Mouse (Mus musculus) liver, adult (tissue): ENCODE measurements at regions not wholly inside any gene's neighbourhood (a gene's known extent, or its start where the extent isn't known, plus 50 kb on each side); places are given as distances from the start of the nearest gene placed in this dataset.
A peak's percentile ranks its signal among the peaks of the same experiment; 100 is the strongest.

ENCODE experiments used
- GATA4 ChIP-seq: IDR thresholded peaks from 2 replicates; pipeline ENCODE4 v1.6.1; 2014; ENCODE audit warnings: mild to moderate bottlenecking, low read length; ENCODE audit not compliant: insufficient replicate concordance

DNA sequence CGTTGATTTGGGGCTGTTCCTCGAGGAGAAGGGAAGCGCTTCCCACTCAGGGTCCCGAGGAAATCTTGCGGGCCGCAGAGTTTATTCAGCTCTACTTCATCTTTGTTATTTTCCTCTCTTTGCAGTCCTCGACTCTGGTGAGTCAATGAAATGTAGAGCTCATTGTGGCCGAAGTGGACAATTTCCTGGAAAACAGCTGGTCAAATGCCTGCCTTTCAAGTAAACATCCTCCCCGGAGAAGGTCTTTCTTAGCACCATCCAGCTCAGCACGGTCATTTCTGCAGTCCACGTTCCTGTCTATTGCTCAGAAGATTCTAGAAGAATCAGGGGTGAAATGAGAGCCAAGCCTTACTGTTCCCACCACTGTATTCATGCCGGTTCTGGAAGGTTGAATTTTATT is 133.0 kb downstream of the Bcas1 start:
- TF ChIP-seq GATA4 = no peak

- no peak for TF ChIP-seq GATA4
Measured at GRCm38 (mm10) chr2:170291841-170292655, 135.6 kb downstream of the Bcas1 start.

- no peak for TF ChIP-seq GATA4
Measured at GRCm38 (mm10) chr2:170289378-170289960, 138.2 kb downstream of the Bcas1 start.

- TF ChIP-seq GATA4 = peak; percentile 94
Measured at GRCm38 (mm10) chr2:170288787-170289186, 138.9 kb downstream of the Bcas1 start.

GRCm38 (mm10) chr2:170288196-170288595 is 139.4 kb downstream of the Bcas1 start:
- TF ChIP-seq GATA4 = no peak

- TF ChIP-seq GATA4 = no peak; the same call in 1 of the 2 replicates
Measured at GRCm38 (mm10) chr2:170287301-170287885, 139.5 kb upstream of the Zfp217 start.

DNA sequence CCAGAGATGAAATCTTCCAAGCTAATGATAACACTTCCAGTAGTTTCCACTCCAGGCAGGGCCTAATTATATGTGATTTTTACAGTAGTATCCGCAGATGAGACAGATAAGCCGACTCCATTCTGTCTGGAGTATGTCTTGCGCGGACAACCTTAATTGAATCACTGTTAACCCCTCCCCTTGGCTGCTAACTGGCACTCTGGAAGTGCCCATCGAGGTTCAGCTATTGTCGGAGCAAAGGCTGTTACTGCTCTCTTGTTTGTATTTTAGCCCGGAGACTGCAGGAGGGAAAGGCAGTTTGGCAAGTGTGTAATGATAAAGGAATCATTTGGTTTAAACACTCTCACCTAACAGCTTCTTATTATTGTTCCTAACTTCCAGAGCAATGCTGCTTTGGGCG is 138.9 kb upstream of the Zfp217 start:
- TF ChIP-seq GATA4 = no peak

DNA sequence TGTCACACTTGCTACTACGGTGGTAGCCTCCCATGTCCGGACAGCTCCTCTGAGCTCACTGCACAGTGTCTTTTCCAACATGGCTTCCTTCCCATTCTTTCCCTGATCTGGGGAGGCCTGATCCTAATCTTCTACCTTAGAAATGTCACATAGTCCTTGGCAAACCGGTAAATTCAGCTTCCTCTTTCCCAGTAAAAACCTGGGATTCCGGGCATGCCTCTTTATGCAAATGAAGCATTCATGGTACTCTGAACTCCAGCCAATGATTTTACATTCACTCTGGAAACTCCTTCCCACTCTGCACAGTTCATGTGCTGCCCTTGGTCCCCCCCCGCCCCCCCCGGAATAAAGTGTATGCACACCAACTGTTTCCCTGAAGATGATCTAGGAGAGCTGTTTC is 134.6 kb upstream of the Zfp217 start:
- TF ChIP-seq GATA4 = no peak

DNA sequence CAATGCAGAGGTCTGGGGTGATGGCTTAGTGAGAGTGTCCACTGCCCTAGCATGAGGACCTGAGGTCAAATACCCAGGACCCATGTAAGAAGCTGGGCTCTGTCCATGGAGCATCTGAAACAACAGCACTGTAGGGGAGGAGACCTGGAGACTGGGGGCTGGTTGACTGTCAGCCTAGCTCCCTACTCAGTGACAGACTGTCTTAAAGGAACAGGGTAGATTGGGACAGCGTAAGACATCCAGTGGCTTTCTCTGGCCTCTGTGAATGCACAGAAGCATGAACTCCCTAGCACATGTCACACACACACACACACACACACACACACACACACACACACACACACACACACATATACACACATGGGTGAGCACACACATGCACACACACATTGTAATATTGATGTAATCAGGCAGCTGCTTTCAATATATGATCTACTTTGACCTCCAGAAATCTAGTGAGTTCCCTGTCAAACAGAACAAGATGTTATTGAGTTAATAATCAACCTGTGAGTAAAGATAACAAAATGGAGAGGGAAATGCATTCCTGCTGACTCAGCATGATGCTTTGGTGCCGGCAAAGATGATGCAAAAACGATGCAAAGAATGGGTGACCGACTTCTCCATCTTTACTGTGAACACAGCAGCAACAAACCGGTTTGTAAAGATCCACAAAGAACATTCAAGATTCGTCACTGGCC is 133.6 kb upstream of the Zfp217 start:
- TF ChIP-seq GATA4 = no peak

DNA sequence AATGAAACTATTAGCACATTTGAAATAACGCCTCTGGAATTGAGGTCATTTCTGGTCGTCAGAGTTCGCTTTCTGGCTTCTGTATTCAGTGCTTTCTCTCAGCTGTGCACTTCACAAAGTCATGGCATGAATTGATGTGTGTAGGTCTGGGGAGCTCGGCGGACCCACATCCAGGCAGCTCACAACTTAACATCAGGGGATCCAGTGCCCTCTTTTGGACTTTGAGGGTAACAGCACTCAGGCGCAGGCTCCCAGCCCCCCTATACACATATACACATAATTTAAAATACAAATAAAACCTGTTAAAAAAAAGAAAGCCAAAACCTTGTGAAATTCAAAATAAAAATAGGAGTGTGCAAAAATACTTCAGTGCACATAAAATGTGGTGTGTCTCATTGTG is 132.8 kb upstream of the Zfp217 start:
- TF ChIP-seq GATA4 = no peak

DNA sequence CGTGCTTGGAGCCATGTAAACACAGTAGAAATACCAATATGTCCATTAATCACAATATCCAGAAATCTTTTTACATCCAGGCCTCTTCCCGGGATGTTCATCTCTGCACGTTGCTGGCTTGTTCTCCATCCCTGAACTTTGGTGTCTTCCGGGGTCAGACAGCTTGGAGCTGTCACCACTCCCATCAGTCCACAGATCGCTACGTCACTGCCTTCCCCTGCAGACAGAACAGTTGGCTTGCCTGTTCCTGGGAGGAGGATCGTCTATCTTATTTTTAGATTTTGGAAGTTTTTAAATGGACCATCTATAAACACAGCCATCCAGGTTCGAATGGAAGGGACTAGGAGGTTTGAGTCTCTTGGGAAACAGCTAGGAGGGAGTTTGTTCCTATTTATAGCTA is 130.0 kb upstream of the Zfp217 start:
- TF ChIP-seq GATA4 = no peak

GRCm38 (mm10) chr2:170277182-170277767 is 129.4 kb upstream of the Zfp217 start:
- no peak for TF ChIP-seq GATA4

DNA sequence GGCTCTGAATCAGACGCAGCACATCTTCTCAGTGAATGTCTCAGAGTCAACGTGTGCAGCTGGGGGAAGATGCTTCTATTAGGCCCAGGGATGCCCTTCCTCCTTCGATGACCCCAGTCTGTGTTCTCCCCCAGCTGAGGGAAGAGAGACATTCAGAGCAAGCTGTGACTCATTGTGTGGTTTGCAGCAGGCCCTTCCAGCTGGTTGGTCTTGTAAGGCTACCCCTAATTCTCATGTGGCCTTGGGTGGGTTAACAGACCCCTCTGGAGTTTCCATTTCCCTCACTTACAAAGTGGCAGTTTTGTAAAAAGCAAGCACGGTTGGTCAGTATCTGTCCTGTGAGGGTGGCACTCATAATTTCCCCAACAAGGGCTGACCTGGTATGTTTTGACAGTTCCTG is 127.8 kb upstream of the Zfp217 start:
- no peak for TF ChIP-seq GATA4

DNA sequence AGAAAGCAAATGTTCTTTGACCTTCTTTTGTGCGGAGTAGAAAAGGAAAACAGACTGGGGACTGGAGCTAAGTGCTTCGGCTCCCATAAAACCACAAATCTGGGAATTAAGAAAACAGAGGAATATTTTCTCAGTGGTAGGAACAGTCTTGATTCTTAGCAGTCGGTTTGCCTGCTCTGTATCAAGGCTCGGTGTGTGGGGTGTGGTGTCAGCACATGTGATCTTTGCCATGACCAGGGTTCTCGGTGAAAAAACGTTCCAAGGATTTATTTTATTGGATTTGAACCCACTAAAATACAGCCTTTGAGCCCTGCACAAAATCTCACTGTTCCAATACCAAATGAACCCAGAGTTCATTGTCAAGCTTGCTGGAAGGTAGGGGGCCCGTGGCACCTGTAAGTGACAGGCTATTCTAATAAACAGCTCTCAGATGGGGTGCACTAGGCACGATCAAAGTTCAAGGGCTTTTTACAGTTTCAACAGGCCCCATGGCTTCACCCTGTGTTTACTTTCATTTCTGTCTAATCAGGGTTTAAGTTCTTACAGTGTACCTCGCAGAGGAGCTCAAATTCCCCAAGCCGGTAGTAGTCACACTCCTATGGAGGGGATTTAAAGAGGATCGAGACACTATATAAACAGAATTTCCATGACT is 122.1 kb upstream of the Zfp217 start:
- no peak for TF ChIP-seq GATA4

DNA sequence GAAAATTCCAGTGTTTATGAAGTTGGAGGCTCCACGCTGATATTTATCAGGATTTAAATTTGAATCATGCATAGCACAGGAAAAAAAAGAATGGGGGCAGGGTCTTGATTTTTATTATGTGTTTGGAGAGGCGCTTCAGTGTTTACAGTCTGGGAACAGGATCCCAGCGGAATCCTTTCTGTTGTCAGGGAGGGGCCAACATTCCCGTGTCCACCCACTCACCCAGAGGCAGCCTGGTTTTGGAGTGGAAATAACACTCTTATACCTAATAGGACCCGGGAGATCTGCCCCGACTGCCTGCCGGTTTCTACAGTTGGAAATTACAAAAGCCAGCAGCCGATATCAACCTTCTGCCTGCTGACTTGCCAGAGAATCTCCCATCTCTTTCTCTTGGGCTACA is 120.2 kb upstream of the Zfp217 start:
- no peak; the same call in 1 of the 2 replicates for TF ChIP-seq GATA4

DNA sequence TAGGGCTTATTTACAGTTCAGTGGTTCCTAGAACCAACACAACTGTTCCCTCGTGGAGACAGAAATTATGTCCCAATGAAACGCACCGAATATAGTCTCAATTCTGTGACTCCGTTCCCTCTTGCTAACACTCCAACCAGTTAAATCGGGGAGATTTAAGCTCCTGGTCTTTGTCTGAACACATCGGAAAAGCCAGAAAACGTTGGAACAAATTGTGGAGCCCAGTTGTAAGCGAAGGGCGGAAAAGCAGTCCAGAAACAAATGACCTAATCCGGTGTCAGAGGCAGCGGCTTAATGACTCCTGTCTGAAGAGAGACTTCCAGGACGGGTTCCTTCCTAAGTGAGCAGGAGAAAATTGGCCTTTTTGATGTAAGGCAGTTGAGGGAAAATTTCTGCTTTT is 119.2 kb upstream of the Zfp217 start:
- no peak for TF ChIP-seq GATA4
